In genomic region chr10:128747646-128748251, GRCm38 (mm10) we compare ENCODE assay signal across 7 mouse cellular contexts. TPM values are rescaled to one million over a fixed set of nuclear protein-coding genes. Genes with fewer than 3 reads are reported as not detected.
DNase-seq lines count a peak whose midpoint lies in the region; ATAC-seq and TF ChIP-seq lines count a peak whose summit lies in the region.

Pym1 (plus strand) TSS chr10:128747889.

- H3K4me2 ChIP-seq in intestine, embryonic 15.5 days (replicated peaks), result peak within 1 kb of the TSS; percentile 86

- peak within 1 kb of the TSS; percentile 71 for H3K4me3 ChIP-seq in intestine, embryonic 15.5 days (replicated peaks)
- H3K4me3 ChIP-seq in small intestine, adult 2 months (ENCODE audit: low read depth, low read length), result peak within 1 kb of the TSS; percentile 78

- no peaks in the 10 kb centered on the region for H3K27me3 ChIP-seq in intestine, embryonic 15.5 days (replicated peaks)
- H3K27me3 ChIP-seq in small intestine, adult 2 months (ENCODE audit: control insufficient read depth, insufficient read depth, low read length), result no peaks in the 10 kb centered on the region

- TF ChIP-seq POLR2A in small intestine, adult 2 months (IDR thresholded peaks at IDR 0.05; ENCODE audit: low read depth, low read length), result peak; percentile 72

- H3K36me3 ChIP-seq in intestine, embryonic 15.5 days, result no peaks in the 10 kb centered on the region; the same call in 1 of the 2 replicates
- H3K36me3 ChIP-seq in small intestine, adult 2 months (ENCODE audit: control insufficient read depth, insufficient read depth, low read length), result 0 out of 2 replicates have a peak, but pooled peaks cover 2% of the 10 kb centered on the region

- DNase-seq in adrenal gland, adult 18-20 months (ENCODE audit: low spot score in 2 of 2), result peak; percentile 75 to 77
- peak; percentile 84 for DNase-seq in embryo, embryonic 11 days
- peak; percentile 68 to 72 for DNase-seq in gastrocnemius, postnatal 36 days
- peak; percentile 27 to 38 for DNase-seq in left cerebral cortex, postnatal 14 days (ENCODE audit: low spot score in 2 of 2)

- WGBS in intestine, embryonic 15.5 days, result under 1% methylated on average over 36 of the region's 36 CpGs
- WGBS in small intestine, adult 2 months, result under 1% methylated on average over 36 of the region's 36 CpGs

- TF ChIP-seq CTCF in small intestine, adult 2 months (IDR thresholded peaks at IDR 0.05; ENCODE audit: extremely low read depth, insufficient read length, insufficient replicate concordance, low read depth, low read length), result no peak

- intact Hi-C loops in gastrocnemius, postnatal 36 days (cut with DNase I), result no loop called here
- intact Hi-C loops in left cerebral cortex, postnatal 14 days (cut with DNase I), result loop anchor here (1.0 to 5.0 kb wide), 2 partner anchors 50 to 58 kb away; partner anchors contain the start of gene Rab5b

- H3K4me1 ChIP-seq in intestine, embryonic 15.5 days (replicated peaks), result peaks cover 15% of the 10 kb centered on the region
- H3K4me1 ChIP-seq in small intestine, adult 2 months (ENCODE audit: control insufficient read depth, insufficient read depth, insufficient read length, low read length), result peaks cover 3% of the 10 kb centered on the region; the same call in 1 of the 2 replicates

- no peaks in the 10 kb centered on the region for H3K9me3 ChIP-seq in intestine, embryonic 15.5 days

- peak within 1 kb of the TSS; percentile 69 for H3K9ac ChIP-seq in intestine, embryonic 15.5 days

- ATAC-seq in intestine, embryonic 15.5 days, result peak; percentile 83
- peak; percentile 85 for ATAC-seq in megakaryocyte-erythroid progenitor cell, adult 5-6 weeks (replicated peaks; ENCODE audit: low FRiP score, low TSS enrichment, poor library complexity, severe bottlenecking)

- peak within 1 kb of the TSS; percentile 96 for H3K27ac ChIP-seq in intestine, embryonic 15.5 days
- H3K27ac ChIP-seq in small intestine, adult 2 months (ENCODE audit: insufficient read depth, low read depth, low read length), result peak within 1 kb of the TSS; percentile 96

RNA-seq across cellular contexts. Expression of gene Pym1, which starts in this region (rescaled TPM):
- total RNA-seq in adrenal gland, adult 18-20 months (2021), result 10 to 100 TPM; 21.6 to 23.8 TPM
- total RNA-seq in gastrocnemius, postnatal 36 days (2021), result 10 to 100 TPM in 1 of 2 experiments, 1 to 10 TPM in 1; 8.8 to 11.7 TPM
- 32.9 and 34.1 TPM in 2 replicates for polyA plus RNA-seq in intestine, embryonic 15.5 days (2015; fragmentation: Nextera tagmentation; extraction: Ambion mirVana)
- 10 to 100 TPM; 30.7 to 32.7 TPM for total RNA-seq in left cerebral cortex, postnatal 14 days (2021)
- 26.6 and 38.0 TPM in 2 replicates for total RNA-seq in megakaryocyte-erythroid progenitor cell, adult 5-6 weeks (2014; fragmentation: Nextera tagmentation)
- 27.0 and 58.4 TPM in 2 replicates for total RNA-seq in megakaryocyte-erythroid progenitor cell, adult 5-6 weeks (2017)
- 6.9 and 17.0 TPM in 2 replicates for polyA plus RNA-seq in small intestine, adult 2 months (2012; rRNA removed)

Comparison
In these comparisons a context has a peak if more than half of its experiments do, and no peak if none do; other contexts are left out.
1. Peak in every context shown above with its lines: DNase-seq, ATAC-seq, H3K4me3 ChIP-seq and H3K27ac ChIP-seq.
2. DNase-seq: peak in every context shown above with its lines; median percentile 84 in embryo, embryonic 11 days; 76 in adrenal gland, adult 18-20 months; 70 in gastrocnemius, postnatal 36 days; 32 in left cerebral cortex, postnatal 14 days.